Mouse (Mus musculus) liver, embryonic 18 days (tissue): ENCODE data around the gene Optn. TPM values are rescaled to one million over a fixed set of nuclear protein-coding genes. Genes with fewer than 3 reads are reported as not detected.

Source experiments
- polyA plus RNA-seq: library from polyadenylated mRNA; depleted of rRNA; stranded (reverse); fragments of >200 nt; gene quantifications from 2 replicates; pipeline ENCODE4 v1.2.3, GENCODE M21; 2012; rRNA removed

Gene Optn
- polyA plus RNA-seq, result 13.1 and 13.3 TPM in 2 replicates

DNA sequence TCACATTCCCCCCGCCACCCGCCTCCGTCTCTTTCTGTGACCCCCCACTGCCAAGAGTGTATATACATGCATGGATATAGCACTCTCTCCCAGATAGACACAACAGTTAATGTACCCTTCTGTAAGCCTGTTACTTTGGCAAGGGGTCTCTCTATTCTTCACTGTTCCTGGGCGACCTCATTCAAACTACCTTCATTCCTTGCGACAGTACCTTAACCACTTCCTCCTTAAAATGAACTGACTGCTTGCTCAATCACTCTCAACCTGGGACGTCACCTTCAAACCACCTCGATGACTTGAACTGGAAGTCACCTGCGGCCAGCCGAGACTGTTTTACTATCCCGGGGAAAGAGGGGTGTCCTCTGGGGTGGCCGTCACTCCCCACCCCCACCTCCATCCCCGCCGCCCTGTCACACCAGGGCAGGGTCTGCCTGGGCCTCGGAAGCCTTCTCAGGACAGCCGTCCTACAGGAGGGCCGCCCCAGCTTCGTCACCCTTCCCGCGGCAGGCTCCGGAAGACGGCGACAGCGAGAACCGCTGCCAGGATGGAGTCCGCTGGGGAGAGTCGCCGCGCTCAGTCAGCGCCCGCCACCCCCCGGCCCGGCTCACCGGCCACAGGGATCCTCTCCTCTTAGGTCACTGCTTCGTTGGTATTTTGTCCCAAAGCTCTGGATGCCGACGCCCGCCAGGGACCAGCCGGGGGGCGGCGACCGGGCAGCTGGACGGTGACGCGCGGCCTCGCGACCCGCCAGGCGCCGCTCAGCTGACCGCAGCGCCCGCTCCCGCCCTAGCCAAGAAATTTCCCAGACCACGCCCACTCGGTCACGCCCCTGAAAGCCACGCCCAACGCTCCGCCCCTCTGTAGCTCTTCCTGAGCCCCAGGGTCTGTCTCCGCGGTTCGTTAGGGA, at the start of gene Optn:
Gene Optn, minus strand, starts transcription at position 753 of the 907 bp plus-strand sequence.

GRCm38 (mm10) chr2:5012491-5013324, 51.1 kb downstream of the Optn start, which contains the start of gene Mcm10:
Mcm10 (minus strand) TSS chr2:5012791.

DNA sequence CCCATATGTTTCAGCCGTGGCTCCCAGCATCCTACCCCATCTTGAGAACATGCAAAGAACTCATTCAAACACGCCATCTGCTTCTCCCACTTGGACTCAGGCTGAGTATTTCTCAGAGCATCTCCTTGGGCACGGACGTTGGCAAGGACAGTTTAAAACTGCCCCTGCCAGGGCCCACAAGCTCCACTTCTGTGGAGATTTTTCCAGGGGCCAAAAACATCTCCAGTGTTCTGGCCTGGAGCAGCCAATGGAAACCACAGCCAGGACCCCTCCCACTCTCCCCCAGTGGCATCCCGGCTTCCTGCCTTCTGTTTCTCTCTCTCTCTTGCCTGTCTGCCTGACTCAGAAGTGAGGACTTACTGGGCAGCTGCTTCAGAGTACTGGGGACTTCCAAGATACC, 88.0 kb downstream of the Optn start, which contains the start of gene Ucma:
Gene Ucma, plus strand, starts transcription at position 316 of the 400 bp plus-strand sequence.

Other genes with a start within 250 kb of the Optn start
- gene Sephs1, start 182.5 kb downstream of the Optn start, polyA plus RNA-seq, result 16.0 and 16.2 TPM in 2 replicates
- 158 and 164 TPM in 2 replicates for gene Phyh, start 145.0 kb downstream of the Optn start, polyA plus RNA-seq
- not detected in 2 replicates for gene Ucma, start 87.9 kb downstream of the Optn start, polyA plus RNA-seq
- gene Mcm10, start 51.3 kb downstream of the Optn start, polyA plus RNA-seq, result 16.7 TPM in 2 replicates
- gene Ccdc3, start 73.7 kb upstream of the Optn start, polyA plus RNA-seq, result 2.8 and 2.9 TPM in 2 replicates